Mouse (Mus musculus): Measurements from ENCODE around the gene 3110082I17Rik. TPM values are rescaled to one million over a fixed set of nuclear protein-coding genes. Genes with fewer than 3 reads are reported as not detected.

Gene 3110082I17Rik
- total RNA-seq (2014; rRNA removed): 1.6 and 2.6 TPM in 2 replicates
- polyA plus RNA-seq (2012; rRNA removed): 2.2 and 7.4 TPM in 2 replicates

DNA sequence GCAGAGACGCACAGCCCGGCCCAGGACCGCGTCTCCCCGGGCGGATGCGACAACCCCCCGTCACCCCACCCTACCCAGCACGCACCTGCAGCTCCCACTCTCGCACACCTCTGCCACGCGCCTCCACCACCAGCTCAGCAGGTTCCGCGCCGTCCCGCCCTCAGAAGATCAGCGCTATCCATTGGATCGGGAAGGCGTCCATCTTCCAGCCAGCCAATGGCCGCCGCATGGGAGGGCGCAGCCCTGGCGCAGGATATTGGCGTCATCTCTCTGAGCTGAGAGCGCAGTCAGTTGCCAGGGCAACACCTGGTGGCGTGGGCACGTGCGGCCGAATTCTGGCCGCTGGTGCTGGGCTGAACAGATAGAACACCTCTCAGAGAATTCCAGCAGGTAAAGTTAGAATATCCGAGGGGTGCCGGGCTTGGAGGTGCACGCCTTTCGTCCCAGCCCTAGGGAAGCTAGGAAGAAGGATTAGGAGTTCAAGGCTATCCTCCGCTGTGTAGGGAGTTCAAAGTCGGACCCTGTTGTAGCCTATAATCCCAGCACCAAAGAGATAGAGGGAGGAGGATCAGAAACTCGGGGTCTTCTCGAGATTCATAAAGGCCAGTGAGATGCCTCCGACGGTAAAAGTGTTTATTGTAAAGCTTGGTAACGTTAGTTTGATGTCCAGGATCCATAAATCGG is at the start of gene 3110082I17Rik:
Gene 3110082I17Rik, minus strand, starts transcription at position 144 of the 684 bp plus-strand sequence.
- Histone ChIP-seq H3K9ac (ENCODE audit: low read depth, low read length) (peak within 1 kb of the TSS; percentile 52), H3K36me3 (ENCODE audit: control insufficient read depth, insufficient read depth, low read length) (no peaks in the 10 kb centered on the region), H3K4me1 (ENCODE audit: control insufficient read depth, insufficient read depth, low read length) (no peaks in the 10 kb centered on the region; the same call in none of the 2 replicates), H3K27ac (replicated peaks; ENCODE audit: insufficient read depth, low read depth, low read length) (no peak within 1 kb of the TSS), H3K79me2 (ENCODE audit: control insufficient read depth, insufficient read depth, low read length) (no peaks in the 10 kb centered on the region), H3K27me3 (ENCODE audit: control insufficient read depth, insufficient read depth, low read length) (no peaks in the 10 kb centered on the region), H3K4me3 (ENCODE audit: insufficient read depth, low read depth, low read length) (peak within 1 kb of the TSS; percentile 65)
- no peak for TF ChIP-seq CTCF (IDR thresholded peaks at IDR 0.05; ENCODE audit: low read depth, low read length)
- TF ChIP-seq POLR2A (IDR thresholded peaks at IDR 0.05; ENCODE audit: extremely low read depth, insufficient read depth, low read length): no peak
- 5% methylated on average over 42 of the region's 42 CpGs for WGBS
- DNase-seq (ENCODE audit: extremely low read depth, low read depth, low spot score): peak; percentile 87

GRCm38 (mm10) chr5:139506207-139506606 is 45.9 kb upstream of the 3110082I17Rik start:
- H3K36me3 ChIP-seq (ENCODE audit: control insufficient read depth, insufficient read depth, low read length): no peaks in the 10 kb centered on the region
- 10% methylated on average over 5 of the region's 5 CpGs for WGBS

DNA sequence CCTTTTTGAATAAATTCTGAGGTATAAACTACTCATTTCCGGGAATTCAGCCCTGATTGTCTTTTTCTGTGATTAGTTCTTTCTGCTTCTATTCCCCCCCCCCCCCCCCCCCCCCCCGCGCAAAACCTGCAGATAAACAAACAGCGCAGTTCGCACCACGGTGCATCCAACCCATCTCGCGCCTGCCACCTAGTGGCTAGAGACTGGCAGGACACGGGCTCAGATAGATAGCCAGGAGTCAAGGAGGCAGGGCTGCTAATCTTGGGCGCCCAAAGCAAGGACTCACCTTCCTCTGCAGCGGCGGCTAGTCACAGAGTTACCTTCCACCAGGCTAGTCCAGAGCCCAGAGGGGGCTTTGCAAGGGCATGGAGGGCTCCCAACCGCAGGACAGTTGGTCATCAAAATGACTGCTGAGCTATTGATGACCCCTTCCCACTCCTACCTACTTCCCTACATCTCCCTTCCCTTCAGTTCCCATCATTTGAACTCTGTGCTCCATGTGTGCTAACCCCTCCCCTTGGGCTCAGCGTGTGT is 44.8 kb upstream of the 3110082I17Rik start:
- H3K27me3 ChIP-seq (ENCODE audit: control insufficient read depth, insufficient read depth, low read length): peaks cover 2% of the 10 kb centered on the region; the same call in 1 of the 2 replicates
- peak; percentile 48 for DNase-seq (ENCODE audit: extremely low read depth, low read depth, low spot score)
- no peak overlapping the region for H3K4me3 ChIP-seq (ENCODE audit: insufficient read depth, low read depth, low read length)
- no peaks in the 10 kb centered on the region for H3K4me1 ChIP-seq (ENCODE audit: control insufficient read depth, insufficient read depth, low read length)
- no peaks in the 10 kb centered on the region for H3K79me2 ChIP-seq (ENCODE audit: control insufficient read depth, insufficient read depth, low read length)
- WGBS: 2% methylated on average over 14 of the region's 14 CpGs
- peak; percentile 94 for TF ChIP-seq CTCF (IDR thresholded peaks at IDR 0.05; ENCODE audit: low read depth, low read length)
- no peak for TF ChIP-seq POLR2A (IDR thresholded peaks at IDR 0.05; ENCODE audit: extremely low read depth, insufficient read depth, low read length)
- H3K36me3 ChIP-seq (ENCODE audit: control insufficient read depth, insufficient read depth, low read length): no peaks in the 10 kb centered on the region
- H3K27ac ChIP-seq (replicated peaks; ENCODE audit: insufficient read depth, low read depth, low read length): no peak overlapping the region
- no peak overlapping the region for H3K9ac ChIP-seq (ENCODE audit: low read depth, low read length)

More at GRCm38 (mm10) chr5:139506207-139506606, 45.9 kb upstream of the 3110082I17Rik start:
- Histone ChIP-seq H3K4me1 (ENCODE audit: control insufficient read depth, insufficient read depth, low read length) (no peaks in the 10 kb centered on the region), H3K27ac (replicated peaks; ENCODE audit: insufficient read depth, low read depth, low read length) (no peak overlapping the region), H3K27me3 (ENCODE audit: control insufficient read depth, insufficient read depth, low read length) (peaks cover 5% of the 10 kb centered on the region; the same call in 1 of the 2 replicates), H3K79me2 (ENCODE audit: control insufficient read depth, insufficient read depth, low read length) (no peaks in the 10 kb centered on the region), H3K9ac (ENCODE audit: low read depth, low read length) (no peak overlapping the region), H3K4me3 (ENCODE audit: insufficient read depth, low read depth, low read length) (no peak overlapping the region)
- no peak for TF ChIP-seq POLR2A (IDR thresholded peaks at IDR 0.05; ENCODE audit: extremely low read depth, insufficient read depth, low read length)
- no peak for TF ChIP-seq CTCF (IDR thresholded peaks at IDR 0.05; ENCODE audit: low read depth, low read length)
- no peak for DNase-seq (ENCODE audit: extremely low read depth, low read depth, low spot score)

DNA sequence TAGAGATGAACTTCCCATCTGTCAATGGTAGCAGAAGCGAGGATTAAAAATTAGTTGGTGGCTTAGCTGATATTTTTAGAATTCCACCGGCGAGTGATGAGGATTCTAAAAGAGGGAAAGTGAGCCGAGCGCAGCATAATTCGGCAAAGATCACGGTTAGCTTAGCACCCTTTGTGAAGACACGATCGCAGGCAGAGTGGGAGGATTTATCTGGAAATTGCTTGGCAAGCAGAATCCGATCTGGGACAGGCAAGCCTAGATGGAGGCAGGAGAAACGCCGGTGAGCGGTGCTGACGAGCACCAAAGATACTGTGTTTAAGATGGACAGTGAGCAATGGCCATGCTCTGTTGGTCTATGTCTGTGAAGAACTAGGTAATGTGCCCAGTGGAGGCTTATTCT is 42.0 kb upstream of the 3110082I17Rik start:
- no peaks in the 10 kb centered on the region for H3K4me1 ChIP-seq (ENCODE audit: control insufficient read depth, insufficient read depth, low read length)
- H3K27me3 ChIP-seq (ENCODE audit: control insufficient read depth, insufficient read depth, low read length): no peaks in the 10 kb centered on the region; the same call in 1 of the 2 replicates
- no peak overlapping the region for H3K4me3 ChIP-seq (ENCODE audit: insufficient read depth, low read depth, low read length)
- H3K9ac ChIP-seq (ENCODE audit: low read depth, low read length): no peak overlapping the region
- H3K79me2 ChIP-seq (ENCODE audit: control insufficient read depth, insufficient read depth, low read length): no peaks in the 10 kb centered on the region
- 84% methylated on average over 14 of the region's 14 CpGs for WGBS
- TF ChIP-seq CTCF (IDR thresholded peaks at IDR 0.05; ENCODE audit: low read depth, low read length): no peak
- no peak overlapping the region for H3K27ac ChIP-seq (replicated peaks; ENCODE audit: insufficient read depth, low read depth, low read length)
- DNase-seq (ENCODE audit: extremely low read depth, low read depth, low spot score): no peak
- no peaks in the 10 kb centered on the region for H3K36me3 ChIP-seq (ENCODE audit: control insufficient read depth, insufficient read depth, low read length)

DNA sequence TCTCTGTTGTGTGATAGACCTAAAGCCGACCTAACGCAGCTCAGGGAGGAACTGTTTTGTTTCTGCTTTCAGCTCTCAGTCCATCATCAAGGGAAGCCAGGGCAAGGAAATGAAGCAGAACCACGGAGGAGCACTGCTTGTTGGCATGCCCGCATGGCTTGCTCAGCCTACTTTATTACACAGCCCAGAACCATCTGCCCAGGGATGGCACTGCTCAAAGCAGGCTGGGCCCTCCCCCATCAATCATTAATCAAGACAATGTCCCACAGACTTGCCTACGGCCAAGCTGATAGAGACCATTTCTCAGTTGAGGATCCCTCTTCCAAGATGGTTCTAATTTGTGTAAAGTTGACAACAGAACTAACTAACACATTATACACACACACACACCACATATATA is 38.5 kb upstream of the 3110082I17Rik start:
- H3K36me3 ChIP-seq (ENCODE audit: control insufficient read depth, insufficient read depth, low read length): no peaks in the 10 kb centered on the region
- WGBS: 41% methylated on average over 5 of the region's 5 CpGs
- TF ChIP-seq CTCF (IDR thresholded peaks at IDR 0.05; ENCODE audit: low read depth, low read length): no peak
- TF ChIP-seq POLR2A (IDR thresholded peaks at IDR 0.05; ENCODE audit: extremely low read depth, insufficient read depth, low read length): no peak
- H3K4me1 ChIP-seq (ENCODE audit: control insufficient read depth, insufficient read depth, low read length): no peaks in the 10 kb centered on the region
- H3K27ac ChIP-seq (replicated peaks; ENCODE audit: insufficient read depth, low read depth, low read length): no peak overlapping the region
- H3K4me3 ChIP-seq (ENCODE audit: insufficient read depth, low read depth, low read length): no peak overlapping the region
- no peak overlapping the region for H3K9ac ChIP-seq (ENCODE audit: low read depth, low read length)
- H3K27me3 ChIP-seq (ENCODE audit: control insufficient read depth, insufficient read depth, low read length): peaks cover 5% of the 10 kb centered on the region; the same call in 1 of the 2 replicates
- H3K79me2 ChIP-seq (ENCODE audit: control insufficient read depth, insufficient read depth, low read length): no peaks in the 10 kb centered on the region
- DNase-seq (ENCODE audit: extremely low read depth, low read depth, low spot score): peak; percentile 69

GRCm38 (mm10) chr5:139496939-139497338 is 36.6 kb upstream of the 3110082I17Rik start:
- Histone ChIP-seq H3K27ac (replicated peaks; ENCODE audit: insufficient read depth, low read depth, low read length) (no peak overlapping the region), H3K4me3 (ENCODE audit: insufficient read depth, low read depth, low read length) (no peak overlapping the region), H3K4me1 (ENCODE audit: control insufficient read depth, insufficient read depth, low read length) (no peaks in the 10 kb centered on the region), H3K36me3 (ENCODE audit: control insufficient read depth, insufficient read depth, low read length) (no peaks in the 10 kb centered on the region), H3K9ac (ENCODE audit: low read depth, low read length) (no peak overlapping the region), H3K79me2 (ENCODE audit: control insufficient read depth, insufficient read depth, low read length) (no peaks in the 10 kb centered on the region), H3K27me3 (ENCODE audit: control insufficient read depth, insufficient read depth, low read length) (peaks cover 5% of the 10 kb centered on the region; the same call in 1 of the 2 replicates)
- 61% methylated on average over 5 of the region's 5 CpGs for WGBS
- TF ChIP-seq CTCF (IDR thresholded peaks at IDR 0.05; ENCODE audit: low read depth, low read length): peak; percentile 13; the same call in 1 of the 2 replicates
- no peak for TF ChIP-seq POLR2A (IDR thresholded peaks at IDR 0.05; ENCODE audit: extremely low read depth, insufficient read depth, low read length)
- no peak for DNase-seq (ENCODE audit: extremely low read depth, low read depth, low spot score)
